28 mouse cellular contexts compared by ENCODE assay signal in genomic region chr11:53378918-53379317, GRCm38 (mm10). TPM values are rescaled to one million over a fixed set of nuclear protein-coding genes. Genes with fewer than 3 reads are reported as not detected.
A peak's percentile ranks its signal among the peaks of the same experiment; 100 is the strongest.
DNase-seq lines count a peak whose midpoint lies in the region; ATAC-seq and TF ChIP-seq lines count a peak whose summit lies in the region.
"Had no signal": no experiment of that assay in that cellular context is flagged by ENCODE, and none has a peak within 500 bp of the region (broad histone marks: within the 10 kb centered on the region; RNA-seq: fewer than 3 reads in every experiment).

No protein-coding gene starts in this region.

- no peak for DNase-seq in cerebellum, adult 2 months
- peak; percentile 17 for DNase-seq in heart, postnatal 0 days (ENCODE audit: low spot score)
- DNase-seq in c-Kit-positive CD71-positive TER-119-positive erythroid progenitor cells, embryonic 14.5 days (ENCODE audit: low spot score) = peak; percentile 20
- DNase-seq in liver, embryonic 14.5 days (ENCODE audit: low read depth in 3 of 3, low spot score in 3 of 3) = no peak
- DNase-seq in spleen, adult 12 weeks (ENCODE audit: low spot score) = no peak
- DNase-seq: adrenal gland, postnatal 25 days; cerebellum, adult 11 months; cerebellum, postnatal 10 days; kidney, adult 18-20 months; kidney, postnatal 4 days; lung, postnatal 14 days; midbrain, embryonic 14.5 days; right cerebral cortex, postnatal 14 days; spleen, adult 18-20 months had no signal

- ATAC-seq in cerebellum, adult (ENCODE audit: insufficient number of reproducible peaks, low FRiP score, low TSS enrichment) = no peak
- ATAC-seq in heart, postnatal 0 days (ENCODE audit: insufficient read depth, low read depth) = peak; percentile 39; the same call in 1 of the 2 replicates
- no peak for ATAC-seq in heart, embryonic 12.5 days (ENCODE audit: insufficient number of reproducible peaks, low FRiP score)
- no peak; the same call in 1 of the 2 replicates for ATAC-seq in liver, embryonic 14.5 days (ENCODE audit: insufficient read depth)
- ATAC-seq: inflammation-experienced regulatory T-cells, adult 6 months had no signal

- no peak for TF ChIP-seq POLR2A in cerebellum, adult 2 months (IDR thresholded peaks at IDR 0.05; ENCODE audit: borderline replicate concordance, insufficient read depth, low read length)

- H3K4me2 ChIP-seq in heart, postnatal 0 days (ENCODE audit: low read depth, low read length) = no peak overlapping the region
- no peak overlapping the region for H3K4me2 ChIP-seq in heart, embryonic 12.5 days
- H3K4me2 ChIP-seq in liver, embryonic 14.5 days (ENCODE audit: low read depth) = peak overlapping the region; percentile 31; the same call in 1 of the 2 replicates
- H3K4me2 ChIP-seq: embryonic facial prominence, embryonic 12.5 days; forebrain, embryonic 12.5 days; hindbrain, embryonic 14.5 days; limb, embryonic 12.5 days; neural tube, embryonic 12.5 days had no signal

- TF ChIP-seq EP300 in heart, postnatal 0 days (IDR thresholded peaks at IDR 0.05; ENCODE audit: low read depth) = no peak
- TF ChIP-seq EP300 in liver, embryonic 14.5 days (IDR thresholded peaks at IDR 0.05; ENCODE audit: low read depth) = no peak

- no peak for TF ChIP-seq CTCF in cerebellum, adult 2 months (IDR thresholded peaks at IDR 0.05; ENCODE audit: borderline replicate concordance, insufficient read depth, low read depth, low read length)
- TF ChIP-seq CTCF in heart, postnatal 0 days (IDR thresholded peaks at IDR 0.05; ENCODE audit: low read depth) = no peak
- TF ChIP-seq CTCF in liver, embryonic 14.5 days (IDR thresholded peaks at IDR 0.05; ENCODE audit: low read depth) = no peak

- WGBS in cerebellum, adult 2 months = 82% methylated on average over 1 of the region's 1 CpGs
- WGBS in heart, postnatal 0 days = 84% methylated on average over 1 of the region's 1 CpGs
- WGBS in heart, embryonic 12.5 days = 83% methylated on average over 1 of the region's 1 CpGs
- 50% methylated on average over 1 of the region's 1 CpGs for WGBS in liver, embryonic 14.5 days (ENCODE audit: insufficient replicate concordance)

- peaks cover 50% of the 10 kb centered on the region for H3K36me3 ChIP-seq in heart, postnatal 0 days (replicated peaks; ENCODE audit: control insufficient read depth, insufficient read depth, low read length)
- peaks cover 46% of the 10 kb centered on the region for H3K36me3 ChIP-seq in heart, embryonic 12.5 days
- peaks cover under 1% of the 10 kb centered on the region for H3K36me3 ChIP-seq in liver, embryonic 14.5 days (replicated peaks; ENCODE audit: control insufficient read depth, insufficient read depth, low read depth)

- 0 out of 2 replicates have a peak overlapping the region, but pooled peaks have one; percentile 39 for H3K27ac ChIP-seq in cerebellum, adult 2 months (ENCODE audit: insufficient read depth, low read length)
- no peak overlapping the region for H3K27ac ChIP-seq in heart, postnatal 0 days (ENCODE audit: low read depth)
- H3K27ac ChIP-seq in heart, embryonic 12.5 days (ENCODE audit: poor library complexity, severe bottlenecking) = no peak overlapping the region
- H3K27ac ChIP-seq in liver, embryonic 14.5 days = no peak overlapping the region
- H3K27ac ChIP-seq: embryonic facial prominence, embryonic 12.5 days; forebrain, embryonic 12.5 days; hindbrain, embryonic 14.5 days; limb, embryonic 12.5 days; neural tube, embryonic 12.5 days had no signal

- H3K9ac ChIP-seq in heart, postnatal 0 days (replicated peaks; ENCODE audit: low read depth, low read length) = no peak overlapping the region
- no peak overlapping the region for H3K9ac ChIP-seq in heart, embryonic 12.5 days
- no peak overlapping the region; the same call in 1 of the 2 replicates for H3K9ac ChIP-seq in liver, embryonic 14.5 days (replicated peaks)
- H3K9ac ChIP-seq: embryonic facial prominence, embryonic 12.5 days; forebrain, embryonic 12.5 days; hindbrain, embryonic 14.5 days; limb, embryonic 12.5 days; neural tube, embryonic 12.5 days had no signal

- H3K4me3 ChIP-seq in cerebellum, adult 2 months (replicated peaks; ENCODE audit: insufficient read depth, low read depth, low read length) = no peak overlapping the region
- no peak overlapping the region for H3K4me3 ChIP-seq in heart, postnatal 0 days (ENCODE audit: low read depth, low read length)
- no peak overlapping the region for H3K4me3 ChIP-seq in heart, embryonic 12.5 days
- no peak overlapping the region for H3K4me3 ChIP-seq in liver, embryonic 14.5 days (ENCODE audit: insufficient read depth in 1 of 2, low read depth in 2 of 2, low read length in 2 of 2)
- H3K4me3 ChIP-seq: embryonic facial prominence, embryonic 12.5 days; erythroblast, embryonic 14.5 days; forebrain, embryonic 12.5 days; limb, embryonic 12.5 days; neural tube, embryonic 12.5 days had no signal

- no peaks in the 10 kb centered on the region for H3K27me3 ChIP-seq in cerebellum, adult 2 months (ENCODE audit: control insufficient read depth, insufficient read depth, low read length)
- no peaks in the 10 kb centered on the region for H3K27me3 ChIP-seq in heart, postnatal 0 days (ENCODE audit: control insufficient read depth, insufficient read depth, low read length)
- no peaks in the 10 kb centered on the region for H3K27me3 ChIP-seq in heart, embryonic 12.5 days (replicated peaks)
- H3K27me3 ChIP-seq in liver, embryonic 14.5 days (ENCODE audit: control insufficient read depth, insufficient read depth, low read length) = no peaks in the 10 kb centered on the region
- H3K27me3 ChIP-seq: embryonic facial prominence, embryonic 12.5 days; forebrain, embryonic 12.5 days; limb, embryonic 12.5 days; neural tube, embryonic 12.5 days had no signal

- H3K9me3 ChIP-seq in heart, postnatal 0 days (replicated peaks; ENCODE audit: control insufficient read depth, low read length) = no peaks in the 10 kb centered on the region
- H3K9me3 ChIP-seq in heart, embryonic 12.5 days (replicated peaks) = no peaks in the 10 kb centered on the region
- no peaks in the 10 kb centered on the region for H3K9me3 ChIP-seq in liver, embryonic 14.5 days (ENCODE audit: control insufficient read depth, low read length)
- H3K9me3 ChIP-seq: embryonic facial prominence, embryonic 12.5 days; forebrain, embryonic 12.5 days; limb, embryonic 12.5 days; neural tube, embryonic 12.5 days had no signal

- H3K4me1 ChIP-seq in cerebellum, adult 2 months (ENCODE audit: control insufficient read depth, insufficient read depth, low read length) = no peaks in the 10 kb centered on the region; the same call in 1 of the 2 replicates
- H3K4me1 ChIP-seq in heart, postnatal 0 days (ENCODE audit: control insufficient read depth, insufficient read depth) = no peaks in the 10 kb centered on the region
- peaks cover 3% of the 10 kb centered on the region; the same call in 1 of the 2 replicates for H3K4me1 ChIP-seq in heart, embryonic 12.5 days (replicated peaks)
- peaks cover 4% of the 10 kb centered on the region in 2 experiments for H3K4me1 ChIP-seq in liver, embryonic 14.5 days (replicated peaks; ENCODE audit: control insufficient read depth in 2 of 2, insufficient read depth in 2 of 2, low read length in 1 of 2)
- H3K4me1 ChIP-seq: embryonic facial prominence, embryonic 12.5 days; forebrain, embryonic 12.5 days; limb, embryonic 12.5 days; neural tube, embryonic 12.5 days had no signal

RNA-seq across cellular contexts. Expression of gene Aff4, which starts 28.3 kb away (rescaled TPM):
- polyA plus RNA-seq in cerebellum, adult 2 months (2012; rRNA removed) = 48.2 and 50.8 TPM in 2 replicates
- total RNA-seq in heart, postnatal 0 days (2014; rRNA removed; ENCODE audit: low replicate concordance) = 59.6 and 70.1 TPM in 2 replicates
- polyA plus RNA-seq in heart, postnatal 0 days (2015; fragmentation: Nextera tagmentation; extraction: Ambion mirVana) = 27.6 and 36.0 TPM in 2 replicates
- polyA plus RNA-seq in heart, embryonic 12.5 days (2016; fragmentation: Nextera tagmentation; extraction: Ambion mirVana) = 53.0 and 53.9 TPM in 2 replicates
- polyA plus RNA-seq in liver, embryonic 14.5 days (2012; rRNA removed) = 3.1 and 4.0 TPM in 2 replicates
- 7.2 and 8.7 TPM in 2 replicates for polyA plus RNA-seq in liver, embryonic 14.5 days (2014; fragmentation: Nextera tagmentation; extraction: Ambion mirVana)

RNA-seq across cellular contexts. Expression of gene Leap2, which starts 44.1 kb away (rescaled TPM):
- not detected in 2 replicates for polyA plus RNA-seq in cerebellum, adult 2 months (2012; rRNA removed)
- total RNA-seq in heart, postnatal 0 days (2014; rRNA removed; ENCODE audit: low replicate concordance) = not detected in 2 replicates
- polyA plus RNA-seq in heart, postnatal 0 days (2015; fragmentation: Nextera tagmentation; extraction: Ambion mirVana) = not detected in 2 replicates
- polyA plus RNA-seq in heart, embryonic 12.5 days (2016; fragmentation: Nextera tagmentation; extraction: Ambion mirVana) = not detected in 2 replicates
- polyA plus RNA-seq in liver, embryonic 14.5 days (2012; rRNA removed) = 11.6 and 16.3 TPM in 2 replicates
- polyA plus RNA-seq in liver, embryonic 14.5 days (2014; fragmentation: Nextera tagmentation; extraction: Ambion mirVana) = 40.7 and 42.7 TPM in 2 replicates
- total RNA-seq: adrenal gland, postnatal 25 days; gastrocnemius, adult 8-10 months; heart, adult 18-20 months; left cerebral cortex, postnatal 14 days had no signal
- polyA plus RNA-seq: brain, embryonic 14.5 days; cortical plate, adult 2 months; erythroblast, embryonic 14.5 days; forebrain, embryonic 12.5 days; hindbrain, embryonic 14.5 days; midbrain, embryonic 14.5 days; neural tube, embryonic 12.5 days had no signal

RNA-seq across cellular contexts. Expression of gene Uqcrq, which starts 51.7 kb away (rescaled TPM):
- polyA plus RNA-seq in cerebellum, adult 2 months (2012; rRNA removed) = 447 and 454 TPM in 2 replicates
- 76.4 and 97.1 TPM in 2 replicates for total RNA-seq in heart, postnatal 0 days (2014; rRNA removed; ENCODE audit: low replicate concordance)
- 3,062 and 3,250 TPM in 2 replicates for polyA plus RNA-seq in heart, postnatal 0 days (2015; fragmentation: Nextera tagmentation; extraction: Ambion mirVana)
- 1,089 and 1,102 TPM in 2 replicates for polyA plus RNA-seq in heart, embryonic 12.5 days (2016; fragmentation: Nextera tagmentation; extraction: Ambion mirVana)
- 117 and 237 TPM in 2 replicates for polyA plus RNA-seq in liver, embryonic 14.5 days (2012; rRNA removed)
- 631 and 677 TPM in 2 replicates for polyA plus RNA-seq in liver, embryonic 14.5 days (2014; fragmentation: Nextera tagmentation; extraction: Ambion mirVana)

RNA-seq across cellular contexts. Expression of gene Gdf9, which starts 51.9 kb away (rescaled TPM):
- polyA plus RNA-seq in cerebellum, adult 2 months (2012; rRNA removed) = 2.2 and 2.5 TPM in 2 replicates
- total RNA-seq in heart, postnatal 0 days (2014; rRNA removed; ENCODE audit: low replicate concordance) = 0.08 and 0.95 TPM in 2 replicates
- 0.79 and 1.1 TPM in 2 replicates for polyA plus RNA-seq in heart, postnatal 0 days (2015; fragmentation: Nextera tagmentation; extraction: Ambion mirVana)
- 0.56 and 1.3 TPM in 2 replicates for polyA plus RNA-seq in heart, embryonic 12.5 days (2016; fragmentation: Nextera tagmentation; extraction: Ambion mirVana)
- polyA plus RNA-seq in liver, embryonic 14.5 days (2012; rRNA removed) = 0.12 and 0.24 TPM in 2 replicates
- 0.25 and 0.41 TPM in 2 replicates for polyA plus RNA-seq in liver, embryonic 14.5 days (2014; fragmentation: Nextera tagmentation; extraction: Ambion mirVana)
- polyA plus RNA-seq: erythroblast, embryonic 14.5 days; inflammation-experienced regulatory T-cells, adult 6 months had no signal

RNA-seq across cellular contexts. Expression of gene Zcchc10, which starts 54.4 kb away (rescaled TPM):
- polyA plus RNA-seq in cerebellum, adult 2 months (2012; rRNA removed) = 10.8 and 11.8 TPM in 2 replicates
- 1.2 TPM in 1 of 2 replicates, not detected in the other for total RNA-seq in heart, postnatal 0 days (2014; rRNA removed; ENCODE audit: low replicate concordance)
- polyA plus RNA-seq in heart, postnatal 0 days (2015; fragmentation: Nextera tagmentation; extraction: Ambion mirVana) = 15.3 and 15.4 TPM in 2 replicates
- 14.0 and 16.5 TPM in 2 replicates for polyA plus RNA-seq in heart, embryonic 12.5 days (2016; fragmentation: Nextera tagmentation; extraction: Ambion mirVana)
- polyA plus RNA-seq in liver, embryonic 14.5 days (2012; rRNA removed) = 5.7 and 7.6 TPM in 2 replicates
- 10.7 and 12.3 TPM in 2 replicates for polyA plus RNA-seq in liver, embryonic 14.5 days (2014; fragmentation: Nextera tagmentation; extraction: Ambion mirVana)

Comparison
In these comparisons a context has a peak if more than half of its experiments do, and no peak if none do; other contexts are left out.
1. DNase-seq: peak in heart, postnatal 0 days (single experiment) and c-Kit-positive CD71-positive TER-119-positive erythroid progenitor cells, embryonic 14.5 days (single experiment); none in cerebellum, adult 2 months (0 of 2), liver, embryonic 14.5 days (0 of 3) and spleen, adult 12 weeks (single experiment).
2. RNA of gene Leap2, which starts 44.1 kb away (polyA plus RNA-seq): 11.6 to 42.7 TPM in liver, embryonic 14.5 days; not detected in cerebellum, adult 2 months, not detected in heart, postnatal 0 days and not detected in heart, embryonic 12.5 days; every median in the first group is over 10 times any median in the second.